Mouse (Mus musculus) cortical plate, adult 2 months (tissue): ENCODE measurements around the gene Akap11.

Source experiments
- CTCF ChIP-seq: fragments of 200-500 bp; IDR thresholded peaks from 2 replicates; pipeline ENCODE4 v1.5.1; 2011; ENCODE audit warnings: mild to moderate bottlenecking, control low read depth, low read length; ENCODE audit not compliant: insufficient read depth; ENCODE audit errors: extremely low read depth
- POLR2A ChIP-seq: fragments of 200-500 bp; IDR thresholded peaks from 2 replicates; pipeline ENCODE4 v1.6.1; 2011; ENCODE audit warnings: mild to moderate bottlenecking, low read length, control low read depth; ENCODE audit not compliant: insufficient read depth; ENCODE audit errors: extremely low read depth

- TF ChIP-seq CTCF (no peak), POLR2A (no peak)
These were observed 41.4 kb downstream of the Akap11 start for GRCm38 (mm10) chr14:78495241-78495640.
